Mouse (Mus musculus) forebrain, embryonic 14.5 days (tissue): Measurements from ENCODE around the gene Pfn2. TPM values are rescaled to one million over a fixed set of nuclear protein-coding genes. Genes with fewer than 3 reads are reported as not detected.
A peak's percentile ranks its signal among the peaks of the same experiment; 100 is the strongest.
"Not testable (repeated sequence)": the region's sequence is repeated elsewhere in the genome, so short reads cannot be mapped to it uniquely, and the experiment has no call there.

Source experiments
- ATAC-seq: fragments of 200-750 bp; cut with Nextera tagmentation; 2 replicates; pipeline ENCODE4 v1.8.0; 2017; ENCODE audit warnings: mild to moderate bottlenecking, moderate library complexity
- DNase-seq: peaks from one replicate; pipeline ENCODE4 v3.0.0-alpha.2; 2015; ENCODE audit warnings: low spot score
- H3K27ac ChIP-seq: fragments of 300-500 bp; sonication (generic); 2 replicates; pipeline ENCODE4 v1.5.1; 2014; ENCODE audit warnings: low read depth, mild to moderate bottlenecking, control low read depth, low read length, moderate library complexity
- H3K27me3 ChIP-seq: fragments of 300-500 bp; sonication (generic); replicated peaks from 2 replicates; pipeline ENCODE4 v1.6.1; 2014; ENCODE audit warnings: low read length, control low read depth, mixed read lengths; ENCODE audit not compliant: control insufficient read depth, insufficient read depth
- H3K36me3 ChIP-seq: fragments of 300-500 bp; sonication (generic); 2 replicates; pipeline ENCODE4 v1.6.1; 2014; ENCODE audit warnings: low read length, control low read depth; ENCODE audit not compliant: control insufficient read depth, insufficient read depth
- H3K4me1 ChIP-seq: fragments of 300-500 bp; sonication (generic); 2 replicates; pipeline ENCODE4 v1.6.1; 2014; ENCODE audit warnings: antibody characterized with exemption, low read length, control low read depth; ENCODE audit not compliant: control insufficient read depth, insufficient read depth
- H3K4me2 ChIP-seq: fragments of 300-500 bp; sonication (generic); 2 replicates; pipeline ENCODE4 v1.6.1; 2014; ENCODE audit warnings: mild to moderate bottlenecking, control low read depth, low read length
- H3K4me3 ChIP-seq: fragments of 300-500 bp; sonication (generic); 2 replicates; pipeline ENCODE4 v1.5.1; 2014; ENCODE audit warnings: low read depth, low read length, control low read depth
- H3K9ac ChIP-seq: fragments of 300-500 bp; sonication (generic); 2 replicates; pipeline ENCODE4 v1.6.1; 2014; ENCODE audit warnings: mild to moderate bottlenecking, low read length, control low read depth, moderate library complexity
- H3K9me3 ChIP-seq: fragments of 300-500 bp; sonication (generic); replicated peaks from 2 replicates; pipeline ENCODE4 v1.6.1; 2016; ENCODE audit warnings: low read length, control low read depth, mixed read lengths; ENCODE audit not compliant: control insufficient read depth
- WGBS: fragments of 180-500 bp; shearing (Covaris S2); extraction: QIAGEN DNeasy Blood & Tissue Kit; methylation state at CpG from one replicate; pipeline ENCODE4 v1.1.7; 2014; 5-methylcytosine and 5-hydroxymethylcytosine counted together
- polyA plus RNA-seq: library from polyadenylated mRNA; unstranded; fragments of >200 nt; fragmentation: Nextera tagmentation; extraction: Ambion mirVana; gene quantifications from 2 replicates; pipeline ENCODE4 v1.2.1, GENCODE M21; 2014

The Pfn2 gene
- polyA plus RNA-seq, 1 experiment from 2014 or later = 566 TPM

DNA sequence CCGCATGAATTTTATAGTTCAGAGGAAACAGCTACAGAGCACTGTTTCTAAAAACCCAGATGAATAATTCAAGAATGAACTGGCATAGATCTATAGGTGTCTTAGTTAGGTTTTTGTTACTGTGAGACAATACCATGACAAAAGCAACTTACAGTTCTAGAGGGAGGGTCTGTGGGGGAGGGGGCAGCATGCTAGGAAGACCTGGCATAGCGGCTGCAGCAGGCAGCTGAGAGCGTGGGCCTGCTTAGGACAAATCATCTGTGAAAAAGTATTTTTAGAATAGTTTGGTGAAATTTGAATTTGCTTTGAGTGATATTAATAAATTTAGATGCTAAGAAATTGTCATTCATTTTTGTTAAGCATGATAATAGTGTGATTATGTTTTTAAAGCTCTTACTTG, 22.0 kb downstream of the Pfn2 start:
- Histone ChIP-seq H3K27ac (no peak overlapping the region), H3K4me1 (no peaks in the 10 kb centered on the region), H3K9me3 (no peaks in the 10 kb centered on the region), H3K4me3 (no peak overlapping the region), H3K4me2 (no peak overlapping the region), H3K27me3 (no peaks in the 10 kb centered on the region), H3K36me3 (peaks cover 12% of the 10 kb centered on the region; the same call in 1 of the 2 replicates), H3K9ac (no peak overlapping the region)
- 82% methylated on average over 3 of the region's 3 CpGs for WGBS
- ATAC-seq (no peak), DNase-seq (no peak)

- no peaks in the 10 kb centered on the region for H3K4me1 ChIP-seq
- H3K4me3 ChIP-seq = no peak overlapping the region
- H3K27ac ChIP-seq = no peak overlapping the region
- H3K27me3 ChIP-seq = no peaks in the 10 kb centered on the region
- H3K4me2 ChIP-seq = no peak overlapping the region
- H3K9me3 ChIP-seq = no peaks in the 10 kb centered on the region
- DNase-seq (peak; percentile 53), ATAC-seq (peak; percentile 23; the same call in 1 of the 2 replicates)
- WGBS = 85% methylated on average over 6 of the region's 6 CpGs
- no peaks in the 10 kb centered on the region for H3K36me3 ChIP-seq
- no peak overlapping the region for H3K9ac ChIP-seq
Measured at GRCm38 (mm10) chr3:57815447-57815846, 32.4 kb downstream of the Pfn2 start.

DNA sequence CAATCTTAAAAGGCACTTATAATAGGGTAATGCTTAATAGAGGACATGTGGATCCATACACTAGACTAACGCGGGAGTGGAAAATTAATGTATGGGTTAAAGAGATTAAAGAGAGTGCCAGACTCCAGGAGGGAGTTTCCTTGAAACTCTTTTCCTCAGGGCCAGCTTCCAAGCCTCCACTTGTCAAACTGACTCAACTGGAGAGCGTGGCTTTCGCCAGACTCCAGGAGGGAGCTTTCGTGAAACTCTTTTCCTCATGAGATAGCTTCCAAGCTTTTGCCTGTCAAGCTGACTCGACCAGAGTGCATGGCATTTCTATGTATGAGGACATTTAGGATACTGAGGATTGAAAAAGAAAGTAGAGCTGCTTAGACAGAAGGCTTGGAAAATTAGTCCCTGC, 52.8 kb downstream of the Pfn2 start:
- DNase-seq, H3K4me3 ChIP-seq, H3K9me3 ChIP-seq, H3K27ac ChIP-seq, H3K4me1 ChIP-seq, H3K9ac ChIP-seq, ATAC-seq, H3K27me3 ChIP-seq, H3K4me2 ChIP-seq, H3K36me3 ChIP-seq: not testable (repeated sequence)
- 23% methylated on average over 6 of the region's 6 CpGs for WGBS

Other genes with a start within 250 kb of the Pfn2 start
- 92.4 and 112 TPM in 2 replicates for gene Commd2, start 196.4 kb downstream of the Pfn2 start, polyA plus RNA-seq
- gene Ankub1, start 155.3 kb downstream of the Pfn2 start, polyA plus RNA-seq = 0.08 TPM in 1 of 2 replicates, not detected in the other
- gene Rnf13, start 112.0 kb downstream of the Pfn2 start, polyA plus RNA-seq = 88.0 and 88.6 TPM in 2 replicates